Mouse (Mus musculus): ENCODE data around the gene Bsn.
A peak's percentile ranks its signal among the peaks of the same experiment; 100 is the strongest.

The Bsn gene

GRCm38 (mm10) chr9:108121170-108121969, 68.8 kb downstream of the Bsn start:
- no peak for DNase-seq

- DNase-seq = no peak
Observed at GRCm38 (mm10) chr9:108120671-108121070, 69.5 kb downstream of the Bsn start.

- no peak for DNase-seq
Observed at GRCm38 (mm10) chr9:108119891-108120411, 70.2 kb downstream of the Bsn start.

GRCm38 (mm10) chr9:108117143-108117542, 73.0 kb downstream of the Bsn start:
- no peak for DNase-seq

GRCm38 (mm10) chr9:108115290-108116077, 74.7 kb downstream of the Bsn start:
- no peak for DNase-seq

DNA sequence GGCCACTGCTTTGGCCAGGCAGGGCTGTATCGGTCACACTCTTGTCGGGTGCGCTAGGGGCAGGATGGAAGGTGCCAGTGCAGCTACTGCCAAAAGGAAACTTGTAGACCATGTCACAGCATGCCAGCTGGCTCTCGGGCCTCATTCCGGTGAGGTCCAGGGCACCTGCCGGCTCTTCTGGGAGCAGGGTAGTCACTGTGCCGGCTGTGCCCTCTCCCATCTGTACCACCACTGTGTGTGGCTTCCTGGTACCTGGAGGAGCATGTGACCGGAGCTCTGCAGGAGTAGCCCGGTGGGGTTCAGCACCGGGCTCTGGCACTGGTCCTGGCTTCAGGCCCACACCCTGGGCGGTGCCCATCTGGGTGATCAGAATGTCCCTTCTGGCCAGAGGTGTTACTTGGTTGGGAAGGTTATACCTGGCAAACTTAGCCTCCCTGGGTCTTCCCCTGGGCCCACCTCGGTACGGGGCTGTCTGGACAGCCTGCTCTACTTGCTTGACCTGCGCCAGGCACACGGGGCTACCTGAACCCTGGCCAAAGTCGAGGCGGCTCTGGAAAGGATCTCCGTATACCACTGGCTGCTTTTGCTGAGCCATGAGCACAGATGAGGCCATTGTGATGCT, 77.4 kb downstream of the Bsn start:
- DNase-seq = no peak

GRCm38 (mm10) chr9:108111593-108112121, 78.5 kb downstream of the Bsn start:
- no peak for DNase-seq

GRCm38 (mm10) chr9:108111101-108111592, 79.0 kb downstream of the Bsn start:
- no peak for DNase-seq

DNA sequence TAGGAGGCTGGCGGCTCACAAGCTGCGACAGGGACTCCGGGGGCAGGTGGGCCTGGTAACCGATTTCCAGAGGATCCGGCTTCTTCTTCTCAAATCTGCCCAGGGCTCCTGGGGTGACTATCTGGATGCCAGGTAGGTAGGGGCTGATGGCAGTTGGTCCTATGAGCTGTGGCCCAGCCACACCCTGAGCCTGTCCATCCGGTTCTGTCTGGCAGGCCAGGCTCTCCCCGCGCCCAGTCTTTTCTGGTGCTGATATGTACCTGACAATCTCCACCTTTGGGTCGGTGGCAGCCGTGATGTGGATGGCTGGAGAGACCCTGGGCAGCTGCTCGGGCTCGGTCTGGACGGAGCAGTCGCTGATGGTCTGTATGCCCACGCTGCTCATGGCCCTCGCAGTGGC, 80.0 kb downstream of the Bsn start:
- DNase-seq = no peak

DNA sequence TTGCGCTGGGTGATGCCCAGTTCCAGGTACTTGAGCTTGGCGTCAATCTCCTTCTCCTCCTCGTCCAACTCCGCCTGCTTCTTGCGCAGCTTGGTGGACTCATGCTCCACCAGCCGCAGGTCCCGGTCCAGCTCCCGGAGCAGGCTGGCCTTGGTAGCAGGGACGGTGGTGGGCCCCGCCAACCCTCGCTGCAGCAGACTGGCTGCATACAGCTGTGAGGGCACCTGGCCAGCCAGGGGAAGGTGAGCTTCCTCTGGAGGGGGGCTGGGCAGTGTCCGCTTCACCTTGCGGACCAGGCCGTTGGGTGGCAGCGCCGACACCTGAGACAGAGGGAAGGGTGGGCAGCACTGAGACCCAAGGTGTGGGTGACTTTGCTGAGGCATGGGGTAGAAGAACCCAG, 82.3 kb downstream of the Bsn start:
- no peak for DNase-seq

- DNase-seq = no peak
Observed at GRCm38 (mm10) chr9:108106090-108106489, 84.1 kb downstream of the Bsn start.

- DNase-seq = no peak
Observed at GRCm38 (mm10) chr9:108105549-108105863, 84.7 kb downstream of the Bsn start.

- DNase-seq = no peak
Observed at GRCm38 (mm10) chr9:108104766-108105548, 85.2 kb downstream of the Bsn start.

DNA sequence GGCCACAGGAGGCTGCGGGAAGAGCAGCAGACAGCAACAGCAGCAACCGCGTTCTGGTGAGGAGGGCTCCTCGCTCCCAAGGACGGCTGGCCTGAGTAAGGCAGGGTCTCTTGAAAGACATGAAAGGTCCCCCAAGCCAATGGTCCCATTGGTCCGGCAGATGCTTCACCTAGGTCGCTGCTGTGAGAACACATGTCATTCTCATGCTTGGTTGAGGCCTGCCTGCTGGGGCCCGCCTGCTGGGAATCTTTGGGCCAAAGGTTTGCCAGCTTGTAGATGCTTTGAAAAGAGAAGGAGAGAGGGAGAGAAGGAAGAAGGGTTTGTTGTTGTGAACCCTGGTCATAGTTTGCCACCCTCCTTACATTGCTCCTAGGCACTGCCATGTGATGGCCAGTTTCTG, 90.6 kb downstream of the Bsn start:
- no peak for DNase-seq

DNA sequence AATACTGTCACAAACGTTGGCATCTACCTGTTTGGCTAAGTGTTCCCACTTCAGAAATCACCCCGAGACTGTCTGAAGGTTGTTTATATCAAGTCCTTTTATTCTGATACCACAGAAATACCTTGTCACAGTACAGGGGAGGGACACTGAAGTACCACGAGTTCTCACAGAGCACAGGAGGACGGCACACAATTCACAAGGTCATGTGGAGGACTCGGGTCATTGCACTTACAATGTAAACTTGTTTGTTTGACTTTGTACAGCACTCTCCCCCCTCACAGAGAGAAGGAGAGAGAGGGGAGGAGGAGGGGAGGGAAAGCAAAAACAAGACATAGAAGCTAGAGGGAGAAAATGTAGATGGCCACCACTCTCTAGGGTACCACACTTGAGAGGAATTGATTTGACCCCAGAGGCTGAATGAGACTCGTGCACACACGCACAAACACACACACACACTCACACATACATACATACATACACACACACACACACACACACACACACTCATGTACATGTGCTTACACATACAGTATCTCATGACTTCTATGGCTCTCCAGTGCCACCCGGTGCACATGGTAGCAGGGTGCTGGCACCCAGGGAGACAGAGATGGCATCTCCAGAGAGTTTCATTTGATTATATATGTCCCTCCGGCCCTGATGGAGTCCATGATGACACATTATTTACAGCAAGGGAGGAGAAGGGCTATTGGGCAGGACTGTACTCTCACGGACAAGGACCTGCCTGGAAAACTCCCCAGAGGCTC, 94.1 kb downstream of the Bsn start:
- DNase-seq = no peak

DNA sequence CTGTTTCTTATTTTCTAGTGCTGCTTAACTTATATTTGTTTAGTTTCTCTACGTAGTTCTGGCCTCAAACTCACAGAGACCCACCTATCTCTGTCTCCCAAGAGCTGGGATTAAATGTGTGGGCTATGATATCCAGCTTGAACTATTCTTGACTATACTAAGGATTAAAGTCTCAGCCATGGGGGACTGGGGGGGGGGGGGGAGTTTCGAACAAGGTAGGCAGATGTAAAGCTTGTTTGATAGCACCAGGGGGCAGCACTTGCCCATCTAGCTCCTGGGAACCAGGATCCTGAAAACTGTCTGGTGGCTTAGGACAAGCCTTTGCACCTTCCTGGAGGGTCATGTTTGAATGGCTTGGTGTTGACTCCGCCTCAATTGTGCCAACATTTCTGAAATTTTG, 94.7 kb downstream of the Bsn start:
- peak; percentile 62 for DNase-seq

GRCm38 (mm10) chr9:108094998-108095411, 95.2 kb downstream of the Bsn start:
- no peak for DNase-seq

DNA sequence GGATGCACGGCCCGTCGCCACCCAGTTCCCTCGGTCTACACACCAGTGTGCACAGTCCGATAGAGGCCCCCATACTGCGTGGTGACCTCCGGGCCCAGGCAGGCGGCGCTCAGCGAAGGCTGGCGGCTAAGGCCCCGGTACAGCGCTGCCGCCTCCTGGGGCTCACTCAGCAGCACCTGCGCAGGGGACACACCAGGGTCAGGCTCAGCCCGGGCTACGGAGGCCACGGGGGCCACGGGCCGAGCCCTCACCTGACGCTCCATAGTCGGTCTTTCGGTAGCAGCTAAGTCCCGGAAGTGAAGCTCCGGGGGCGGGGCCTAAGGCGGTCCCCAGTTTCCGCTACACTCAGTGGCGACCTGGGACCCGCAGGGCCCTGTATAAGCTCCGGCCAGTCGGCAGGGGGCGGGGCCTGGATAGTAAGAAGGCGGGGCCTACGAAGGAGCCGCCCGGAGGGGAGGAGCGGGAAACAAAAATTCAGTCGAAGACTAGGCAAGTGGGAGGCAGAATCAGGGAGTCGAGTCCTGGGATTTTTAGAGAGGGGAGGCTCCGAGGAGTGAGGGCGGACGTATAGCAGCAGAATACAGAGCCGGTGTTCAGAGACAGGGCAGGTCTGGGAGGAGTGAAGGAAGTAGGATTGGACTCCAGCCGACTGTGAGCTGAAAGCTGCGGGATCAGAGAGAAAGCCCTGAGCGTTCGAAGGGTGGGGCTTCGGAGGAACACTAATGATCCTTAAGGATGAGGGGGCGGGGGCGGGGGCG, 95.8 kb downstream of the Bsn start, which contains the start of gene Apeh:
TSS of gene Apeh (minus strand) at position 423 of the 758 bp plus-strand sequence.
- DNase-seq = peak; percentile 85

GRCm38 (mm10) chr9:108093586-108093985, 96.6 kb downstream of the Bsn start:
- DNase-seq = no peak

- no peak for DNase-seq
Observed at GRCm38 (mm10) chr9:108090611-108091120, 99.5 kb downstream of the Bsn start.
